Mouse (Mus musculus): ENCODE measurements at regions not wholly inside any gene's neighbourhood (a gene's known extent, or its start where the extent isn't known, plus 50 kb on each side); places are given as distances from the start of the nearest gene placed in this dataset.

DNA sequence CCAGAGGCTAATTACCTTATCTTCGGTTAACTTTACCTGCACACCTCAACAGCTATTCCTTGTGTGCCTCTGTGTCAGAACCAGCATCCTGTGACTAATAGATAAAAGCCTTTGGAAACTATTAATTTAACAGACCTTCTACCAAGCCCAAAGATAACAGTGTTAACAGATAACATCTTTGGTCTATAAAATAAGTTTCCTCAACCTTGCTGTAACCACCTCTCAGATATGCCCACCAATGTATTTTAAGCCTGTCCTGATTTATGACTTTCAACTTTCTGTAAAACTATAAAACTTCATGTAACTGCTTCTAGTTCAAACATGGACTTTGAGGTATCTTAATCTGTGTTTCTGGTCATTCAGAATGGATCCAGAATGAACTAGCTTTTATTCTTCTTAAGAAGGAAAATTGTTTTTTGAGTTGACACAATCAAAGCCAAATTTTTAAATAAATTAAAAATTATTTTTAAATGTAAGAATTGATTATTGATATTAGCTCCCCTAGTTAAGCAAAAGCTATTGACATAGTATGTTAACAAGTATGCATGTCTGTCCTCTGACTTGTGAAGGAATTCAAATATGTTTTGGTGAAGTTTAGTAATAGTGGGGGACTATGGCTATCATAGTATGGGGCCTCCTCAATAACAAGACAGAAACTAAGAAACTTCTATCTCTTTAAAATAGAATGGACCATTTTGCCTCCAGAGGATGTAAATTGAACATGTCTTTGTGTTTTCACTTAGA is 238.7 kb upstream of the Marcks start:
- DNase-seq (ENCODE audit: low spot score in 2 of 2): no peak

GRCm38 (mm10) chr10:37376172-37376571 is 237.5 kb upstream of the Marcks start:
- DNase-seq (ENCODE audit: low spot score in 2 of 2): no peak

- DNase-seq (ENCODE audit: low spot score in 2 of 2): no peak
Measured at GRCm38 (mm10) chr10:37375648-37376047, 236.9 kb upstream of the Marcks start.

DNA sequence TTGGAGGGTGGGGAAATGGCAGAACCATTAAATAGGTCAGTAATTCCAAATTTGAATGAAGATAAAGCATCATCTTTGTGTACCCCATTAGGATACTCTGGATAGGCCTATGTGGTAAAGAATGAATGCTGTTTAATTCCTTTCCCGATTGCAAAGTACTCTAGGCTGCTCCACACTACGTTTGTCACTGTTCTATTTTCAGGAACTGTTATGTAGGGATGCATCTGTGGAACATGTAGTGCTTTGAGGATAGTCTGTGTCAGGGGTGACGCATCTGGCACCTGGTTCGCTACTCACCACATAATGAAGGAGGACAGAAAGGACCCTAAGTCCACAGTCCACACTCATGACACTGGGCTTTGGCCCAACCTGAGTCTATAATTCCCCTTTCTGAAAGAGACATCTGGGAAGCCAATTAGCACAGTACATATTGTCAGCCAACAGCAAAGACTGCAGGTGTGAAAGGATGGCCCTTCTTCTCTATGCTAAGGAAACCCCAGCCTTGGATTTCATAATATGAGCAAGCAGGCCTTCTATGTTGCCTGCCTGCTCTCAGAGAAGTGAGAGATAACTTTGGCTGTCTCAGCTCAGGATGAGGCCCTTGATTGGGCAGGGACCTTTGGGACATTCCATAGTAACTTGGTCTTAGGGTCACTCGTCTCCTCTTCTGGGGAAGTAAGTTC is 230.4 kb upstream of the Marcks start:
- no peak for DNase-seq (ENCODE audit: low spot score in 2 of 2)

DNA sequence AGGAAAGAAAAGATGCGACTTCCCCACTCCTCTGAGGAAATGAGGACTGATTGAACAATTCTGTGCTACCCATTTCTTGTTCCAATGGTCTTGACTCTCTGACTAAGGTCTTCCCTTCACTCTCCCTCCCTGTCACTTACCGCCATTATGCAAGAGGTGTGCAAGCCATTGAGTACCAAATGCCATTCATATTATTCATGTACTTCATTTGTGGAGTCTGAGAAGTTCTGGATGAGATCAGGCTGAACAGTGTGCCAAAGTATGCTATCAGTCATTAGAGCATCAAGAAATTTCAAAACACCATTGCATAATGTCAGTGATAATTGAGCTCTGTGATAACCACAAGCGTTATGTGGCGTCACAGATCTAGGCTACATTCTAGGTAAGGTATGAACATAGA is 229.1 kb upstream of the Marcks start:
- DNase-seq (ENCODE audit: low spot score in 2 of 2): no peak

- DNase-seq (ENCODE audit: low spot score in 2 of 2): no peak
Measured at GRCm38 (mm10) chr10:37364506-37364905, 225.8 kb upstream of the Marcks start.

GRCm38 (mm10) chr10:37360985-37361384 is 222.3 kb upstream of the Marcks start:
- no peak for DNase-seq (ENCODE audit: low spot score in 2 of 2)

DNA sequence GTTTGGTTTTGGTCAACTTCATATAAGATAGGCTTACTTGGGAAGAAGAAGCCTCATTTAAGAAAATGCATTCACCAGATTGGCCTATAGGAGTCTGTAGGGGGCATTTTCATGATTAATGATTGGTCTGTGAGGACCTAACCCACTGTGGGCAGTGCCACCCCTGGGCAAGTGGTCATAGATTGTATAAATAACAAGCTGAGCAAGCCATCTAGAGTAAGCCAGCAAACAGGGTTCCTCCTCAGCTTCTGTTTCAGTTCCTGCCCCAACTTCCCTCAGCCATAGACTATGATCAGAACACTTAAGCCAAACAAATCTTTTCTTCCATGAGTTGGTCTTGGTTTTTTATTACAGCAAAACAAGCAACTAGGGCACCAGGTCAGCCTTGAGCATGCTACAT is 220.2 kb upstream of the Marcks start:
- no peak for DNase-seq (ENCODE audit: low spot score in 2 of 2)

- no peak for DNase-seq (ENCODE audit: low spot score in 2 of 2)
Measured at GRCm38 (mm10) chr10:37358334-37358733, 219.6 kb upstream of the Marcks start.

DNA sequence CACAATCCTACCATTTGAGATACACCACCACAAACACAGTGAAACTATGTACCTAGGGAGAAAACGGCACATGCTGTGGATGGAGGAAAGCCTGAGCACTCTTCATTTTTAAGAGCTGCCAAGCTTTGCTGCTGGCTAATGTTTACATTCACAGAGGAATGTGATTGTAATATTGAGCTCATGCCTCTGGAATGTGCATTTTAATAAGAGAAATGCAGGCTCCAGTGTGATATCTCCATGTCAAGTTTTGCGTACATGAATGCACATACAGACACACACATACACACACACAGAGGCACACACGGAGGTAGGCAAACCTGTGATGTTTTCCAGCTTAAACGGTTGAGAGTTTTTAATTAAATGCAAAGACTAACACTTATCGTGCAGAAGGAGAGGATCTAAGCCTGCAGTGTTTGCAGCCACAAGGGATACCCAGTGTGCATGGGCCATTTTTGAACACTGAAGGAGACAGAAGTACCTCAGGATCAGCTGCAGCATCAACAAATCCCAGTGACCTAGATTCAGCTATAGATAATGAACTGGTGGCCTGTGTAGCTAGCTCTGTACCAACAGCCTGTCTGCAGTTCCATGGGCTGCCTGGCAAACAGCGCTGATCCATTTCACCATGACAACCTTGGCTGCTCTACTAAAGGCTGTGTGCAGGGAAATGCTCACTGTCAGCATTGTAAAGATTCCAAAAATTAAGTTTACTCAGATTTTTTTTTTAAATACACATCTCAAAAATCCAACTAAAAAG is 218.8 kb upstream of the Marcks start:
- no peak for DNase-seq (ENCODE audit: low spot score in 2 of 2)

DNA sequence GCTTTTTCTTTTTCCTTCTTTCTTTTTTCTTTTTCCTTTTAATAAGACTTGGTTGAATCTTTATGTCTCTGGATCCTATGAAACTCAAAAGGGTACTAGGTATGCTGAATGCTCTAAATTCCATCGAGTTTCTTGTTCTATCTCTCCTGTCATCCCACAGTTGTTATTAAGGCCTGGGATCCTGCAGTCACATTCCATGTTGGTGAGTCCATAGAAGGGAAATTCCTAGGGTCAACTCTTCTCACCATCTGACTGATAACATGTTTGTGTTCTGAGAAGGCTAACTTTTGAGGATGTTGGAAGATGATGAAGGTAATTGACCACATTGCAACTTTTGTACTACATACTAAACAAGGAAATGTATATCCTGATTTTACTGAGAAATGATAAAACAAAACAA is 210.5 kb upstream of the Marcks start:
- no peak for DNase-seq (ENCODE audit: low spot score in 2 of 2)

- no peak for DNase-seq (ENCODE audit: low spot score in 2 of 2)
Measured at GRCm38 (mm10) chr10:37348416-37348815, 209.7 kb upstream of the Marcks start.

DNA sequence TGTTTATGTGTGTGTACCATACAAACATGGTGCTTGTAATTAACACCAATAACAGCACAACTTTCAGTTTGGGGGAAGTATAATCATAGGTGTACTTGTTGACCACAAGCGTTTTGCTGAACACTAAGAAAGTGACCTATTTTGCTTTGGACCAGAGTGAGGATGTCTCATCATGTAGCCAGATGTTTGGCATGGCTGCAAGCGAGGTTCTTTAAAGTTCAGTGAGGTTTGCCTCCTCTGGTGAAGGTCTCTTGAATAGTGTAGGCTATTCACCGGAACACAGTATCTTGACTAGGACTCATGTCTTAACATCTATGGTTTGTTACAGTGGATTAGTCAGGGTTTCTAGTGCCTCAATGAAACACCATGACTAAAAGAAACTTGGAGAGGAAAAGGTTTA is 208.9 kb upstream of the Marcks start:
- DNase-seq (ENCODE audit: low spot score in 2 of 2): no peak

- no peak for DNase-seq (ENCODE audit: low spot score in 2 of 2)
Measured at GRCm38 (mm10) chr10:37342675-37343074, 204.0 kb upstream of the Marcks start.

- no peak for DNase-seq (ENCODE audit: low spot score in 2 of 2)
Measured at GRCm38 (mm10) chr10:37339658-37340057, 200.9 kb upstream of the Marcks start.

DNA sequence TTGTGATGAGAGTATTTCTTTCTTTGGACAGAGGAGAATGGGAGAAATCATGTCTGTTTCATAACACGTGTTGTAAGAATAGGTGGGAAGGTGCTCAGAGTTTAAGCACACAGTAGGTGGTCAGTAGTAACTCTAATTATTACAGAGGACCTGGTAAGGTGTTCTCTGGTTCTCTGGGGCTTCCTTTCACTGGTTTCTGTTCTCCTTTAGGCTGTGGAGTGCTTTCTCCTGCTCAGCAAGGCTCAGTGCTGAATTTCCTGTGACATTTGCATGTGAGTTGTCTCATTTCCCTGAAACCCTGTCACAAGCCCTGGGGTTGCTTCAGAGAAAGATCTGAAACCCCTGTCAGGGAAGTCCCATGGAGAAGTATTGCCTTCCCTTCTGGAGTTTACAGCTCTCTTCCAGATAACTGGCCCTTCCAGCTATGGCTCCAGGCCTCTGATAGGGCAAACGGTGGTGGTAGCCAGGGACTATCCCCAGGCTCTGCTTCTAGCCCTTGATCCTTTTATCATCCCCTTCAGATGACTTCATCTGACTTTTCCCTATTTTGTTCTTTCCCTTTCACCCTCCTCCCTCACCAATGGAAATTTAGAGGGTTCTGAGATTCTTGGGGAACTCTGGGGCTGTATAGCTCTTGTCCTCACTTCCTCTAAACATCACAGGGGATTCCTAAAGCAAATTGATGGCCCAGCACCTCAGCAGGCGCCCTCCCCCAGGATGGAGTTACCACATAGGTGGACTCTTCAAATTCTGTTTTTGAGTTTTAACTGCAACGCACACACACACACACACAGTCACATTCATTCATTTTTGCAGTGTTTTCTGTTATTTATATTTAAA is 199.6 kb upstream of the Marcks start:
- no peak for DNase-seq (ENCODE audit: low spot score in 2 of 2)

DNA sequence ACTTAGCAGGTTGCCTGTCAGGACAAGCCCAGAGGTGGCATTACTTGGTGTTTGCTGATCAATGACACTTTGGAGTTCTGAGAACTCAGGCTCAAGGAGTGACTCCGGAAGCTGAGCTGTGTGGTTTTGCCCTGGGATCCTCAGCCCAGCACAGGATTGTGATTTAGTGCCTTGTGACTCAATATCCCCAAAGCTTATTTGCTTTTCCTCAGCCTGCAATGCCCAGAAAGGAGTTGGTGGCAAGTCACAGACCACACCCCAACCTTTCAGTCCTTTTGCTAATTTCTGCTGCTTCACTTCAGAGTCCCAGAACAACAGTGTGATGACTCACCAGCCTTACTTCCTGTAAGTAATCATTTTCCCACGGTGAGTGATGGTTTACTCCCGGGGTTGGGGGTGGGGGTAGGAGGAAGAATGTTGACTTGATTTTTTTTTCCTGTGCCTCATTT is 198.5 kb upstream of the Marcks start:
- DNase-seq (ENCODE audit: low spot score in 2 of 2): peak; percentile 39 to 59

GRCm38 (mm10) chr10:37335148-37335547 is 196.4 kb upstream of the Marcks start:
- no peak for DNase-seq (ENCODE audit: low spot score in 2 of 2)

GRCm38 (mm10) chr10:37326168-37326534 is 187.4 kb upstream of the Marcks start:
- no peak for DNase-seq (ENCODE audit: low spot score in 2 of 2)

GRCm38 (mm10) chr10:37325514-37326167 is 186.9 kb upstream of the Marcks start:
- DNase-seq (ENCODE audit: low spot score in 2 of 2): peak in 1 of 2 experiments; percentile 7

DNA sequence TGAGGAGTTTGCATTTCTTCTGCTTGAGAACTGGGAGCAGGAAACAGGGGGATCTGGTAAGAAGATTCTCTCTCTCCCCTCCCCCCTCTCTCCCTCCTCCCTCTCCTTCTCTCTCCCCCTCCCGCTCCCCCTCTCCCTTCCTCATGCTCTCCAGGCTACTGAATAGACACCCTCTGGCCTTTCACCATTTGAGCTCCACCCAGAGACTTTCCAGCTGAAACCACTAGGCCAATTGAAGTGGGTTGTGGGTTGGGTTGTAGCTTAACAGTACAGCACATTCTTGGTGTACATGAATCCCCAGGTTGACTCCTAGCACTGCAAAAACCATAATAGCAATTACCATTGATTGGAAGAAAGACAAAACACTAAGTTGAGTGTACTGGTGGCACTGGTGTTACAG is 185.0 kb upstream of the Marcks start:
- DNase-seq (ENCODE audit: low spot score in 2 of 2): no peak
